Mouse (Mus musculus) MN1 (cell line): Measurements from ENCODE around the gene Dlk1.
"Not testable (repeated sequence)": the region's sequence is repeated elsewhere in the genome, so short reads cannot be mapped to it uniquely, and the experiment has no call there.

ENCODE experiments used
- DNase-seq: peaks from one replicate; pipeline ENCODE4 v3.0.0-alpha.2; 2016; ENCODE audit warnings: low spot score

Dlk1 gene

DNA sequence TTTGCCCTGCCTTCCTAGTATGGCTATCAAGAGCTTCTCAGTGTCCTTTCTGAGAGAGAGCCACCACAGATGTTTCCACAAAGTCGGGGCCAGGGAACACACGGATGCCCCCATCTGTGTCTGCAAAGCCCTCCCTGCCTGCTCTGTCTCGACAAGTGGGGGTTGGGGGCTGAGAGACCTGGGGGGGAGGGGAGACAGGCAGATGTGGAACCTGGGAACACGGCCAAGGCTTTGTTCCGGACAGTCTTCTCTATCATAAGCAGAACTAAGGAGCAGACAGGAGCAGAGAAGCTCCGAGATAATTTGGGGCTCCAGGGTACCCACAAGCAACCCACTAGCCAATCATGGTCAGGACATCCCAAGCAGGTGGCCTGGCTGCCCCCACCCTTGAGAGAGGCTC, 12.6 kb upstream of the Dlk1 start:
- no peak for DNase-seq

DNA sequence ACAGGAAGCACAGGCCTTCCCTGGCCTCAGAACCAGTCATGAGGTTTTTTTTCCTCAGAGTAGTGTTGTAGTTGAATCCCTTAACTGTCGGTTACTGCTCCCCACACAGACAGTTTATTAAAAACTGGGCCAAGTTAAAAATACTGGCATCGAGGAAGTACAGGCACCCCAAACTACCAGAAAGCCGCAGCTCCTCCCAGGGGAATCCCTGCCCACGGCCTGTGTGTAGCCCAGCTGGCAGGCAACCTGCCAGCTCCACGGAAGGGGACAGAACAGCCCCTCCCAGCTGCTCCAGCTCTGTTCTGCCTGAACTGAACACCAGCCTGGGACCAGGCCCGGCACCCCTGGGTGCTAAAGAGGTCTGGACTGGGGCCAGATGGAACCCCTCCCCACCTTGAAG, 11.3 kb upstream of the Dlk1 start:
- DNase-seq = peak; percentile 62

DNA sequence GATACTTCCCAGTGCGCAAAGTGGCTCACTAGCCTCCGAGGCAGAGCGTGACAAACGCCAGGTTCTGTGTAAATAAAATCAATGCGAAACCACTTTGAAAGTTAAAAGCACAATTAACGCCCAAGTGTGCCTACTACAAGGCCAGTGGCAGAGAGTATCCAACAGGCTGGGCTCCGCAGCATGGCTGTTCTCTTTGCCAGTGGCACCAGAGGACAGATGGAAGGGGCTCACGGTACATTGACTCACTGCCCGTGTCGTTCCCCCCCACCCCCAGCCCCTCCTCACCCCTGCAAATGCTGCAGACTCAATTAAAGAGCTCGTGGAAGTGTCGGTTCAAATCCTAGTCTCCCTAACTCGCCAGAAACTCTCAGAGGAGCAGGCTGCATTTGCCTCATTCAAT, 10.5 kb upstream of the Dlk1 start:
- no peak for DNase-seq

DNA sequence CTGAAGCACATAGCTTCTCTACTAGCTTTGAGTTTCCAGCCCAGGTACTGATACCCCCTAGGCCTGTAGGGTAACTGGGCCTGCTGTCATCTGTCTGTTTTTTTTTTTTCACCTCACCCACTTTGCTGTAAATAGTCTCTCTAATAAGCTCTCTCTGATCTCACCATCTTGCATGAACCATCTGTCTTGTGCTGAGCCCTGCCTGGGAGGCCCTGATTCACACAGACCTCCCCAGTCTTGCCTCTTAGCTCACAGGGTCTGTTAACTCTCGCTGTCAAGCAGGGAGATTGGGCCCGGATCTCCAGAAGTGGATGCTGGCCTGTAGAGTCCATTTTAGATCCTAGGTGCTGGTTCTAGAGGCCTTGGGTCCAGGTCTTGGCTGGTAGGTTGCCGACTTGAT, 9.3 kb upstream of the Dlk1 start:
- no peak for DNase-seq

DNA sequence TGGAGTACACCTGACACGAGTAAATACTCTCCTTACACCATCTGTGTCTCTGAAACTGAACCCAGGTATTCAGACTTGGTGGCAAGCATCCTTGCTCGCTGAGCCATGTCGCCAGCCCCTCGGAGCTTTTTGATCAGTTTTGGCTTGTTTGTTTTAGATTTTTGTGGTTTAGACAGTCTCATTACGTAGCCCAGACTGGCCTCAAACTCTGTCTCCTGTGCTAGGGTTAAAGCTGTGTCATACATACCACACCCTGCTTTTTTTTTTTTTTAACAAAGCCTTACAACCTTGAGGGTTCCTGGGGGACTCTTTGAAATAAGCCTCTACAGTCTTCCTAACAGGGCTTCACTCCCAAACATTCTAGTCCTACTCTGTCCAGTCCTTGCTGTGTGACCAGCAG, 7.6 kb upstream of the Dlk1 start:
- no peak for DNase-seq

DNA sequence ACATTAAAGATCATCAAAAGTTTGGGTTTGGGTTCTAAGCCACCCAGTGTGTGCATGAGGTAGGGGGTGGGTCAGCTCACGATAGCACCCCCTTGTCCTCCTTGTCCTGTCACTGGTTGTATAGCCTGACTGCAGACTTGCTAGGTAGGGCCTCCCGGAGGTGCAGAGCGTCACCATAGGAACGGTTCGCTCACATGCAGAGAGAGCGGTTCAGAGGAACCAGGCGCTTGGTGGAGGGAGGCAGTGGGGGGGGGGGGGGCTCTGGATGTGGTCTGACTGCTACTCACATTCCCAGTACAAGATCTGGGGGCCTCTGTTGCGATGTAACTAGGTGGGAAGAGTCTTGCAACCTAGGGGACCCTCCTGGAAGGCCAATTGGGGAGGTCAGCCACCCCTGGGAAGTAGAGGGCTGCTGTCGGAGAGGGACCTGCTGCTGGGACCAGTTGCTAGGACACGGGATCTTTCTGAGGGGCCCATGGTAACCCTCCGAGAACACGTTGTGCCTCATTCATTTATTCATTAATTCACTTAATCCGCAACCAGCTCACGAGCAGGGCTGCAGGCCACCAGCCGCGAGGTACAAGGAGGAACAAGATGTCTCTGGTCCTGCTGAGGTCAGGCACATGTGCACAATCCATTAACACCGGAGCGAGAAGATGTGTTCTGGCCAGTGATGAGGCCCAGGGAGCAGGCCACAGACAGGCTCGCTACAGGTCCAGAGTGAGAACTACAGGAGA, 7.0 kb upstream of the Dlk1 start:
- DNase-seq = no peak

DNA sequence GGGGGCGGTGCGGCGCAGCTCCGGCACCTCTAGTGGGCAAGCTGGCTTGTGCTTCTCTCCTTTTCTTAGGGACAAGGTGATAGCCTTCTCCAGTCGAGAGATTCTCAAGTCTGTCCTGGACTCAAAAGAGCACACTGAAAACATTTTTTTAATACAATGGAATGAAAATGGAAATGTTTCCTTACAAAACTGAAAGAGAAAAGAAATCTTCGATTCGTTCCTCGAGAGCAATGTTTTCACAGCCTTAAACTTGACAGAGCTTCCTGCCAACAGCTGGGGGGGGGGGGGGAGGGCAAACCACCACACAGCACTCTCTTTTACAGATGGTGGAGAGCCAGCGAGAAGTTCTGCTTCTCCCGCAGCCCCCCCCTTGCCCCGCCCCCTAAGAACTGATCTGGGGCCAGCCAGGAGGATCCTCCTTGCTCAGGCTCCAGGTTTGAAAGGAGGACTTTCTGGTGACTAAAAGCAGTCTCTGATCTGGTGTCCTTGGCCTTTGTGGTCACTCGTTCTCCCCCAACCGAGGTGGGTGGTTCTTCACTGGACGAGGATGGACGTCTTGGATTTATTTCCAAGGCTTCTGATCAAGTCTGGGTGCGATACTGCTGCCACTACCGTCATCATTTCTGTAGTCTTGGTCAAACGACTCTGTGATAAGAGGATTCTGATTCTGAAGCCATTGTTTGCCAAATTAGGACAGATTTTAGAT, 6.2 kb upstream of the Dlk1 start:
- no peak for DNase-seq

DNA sequence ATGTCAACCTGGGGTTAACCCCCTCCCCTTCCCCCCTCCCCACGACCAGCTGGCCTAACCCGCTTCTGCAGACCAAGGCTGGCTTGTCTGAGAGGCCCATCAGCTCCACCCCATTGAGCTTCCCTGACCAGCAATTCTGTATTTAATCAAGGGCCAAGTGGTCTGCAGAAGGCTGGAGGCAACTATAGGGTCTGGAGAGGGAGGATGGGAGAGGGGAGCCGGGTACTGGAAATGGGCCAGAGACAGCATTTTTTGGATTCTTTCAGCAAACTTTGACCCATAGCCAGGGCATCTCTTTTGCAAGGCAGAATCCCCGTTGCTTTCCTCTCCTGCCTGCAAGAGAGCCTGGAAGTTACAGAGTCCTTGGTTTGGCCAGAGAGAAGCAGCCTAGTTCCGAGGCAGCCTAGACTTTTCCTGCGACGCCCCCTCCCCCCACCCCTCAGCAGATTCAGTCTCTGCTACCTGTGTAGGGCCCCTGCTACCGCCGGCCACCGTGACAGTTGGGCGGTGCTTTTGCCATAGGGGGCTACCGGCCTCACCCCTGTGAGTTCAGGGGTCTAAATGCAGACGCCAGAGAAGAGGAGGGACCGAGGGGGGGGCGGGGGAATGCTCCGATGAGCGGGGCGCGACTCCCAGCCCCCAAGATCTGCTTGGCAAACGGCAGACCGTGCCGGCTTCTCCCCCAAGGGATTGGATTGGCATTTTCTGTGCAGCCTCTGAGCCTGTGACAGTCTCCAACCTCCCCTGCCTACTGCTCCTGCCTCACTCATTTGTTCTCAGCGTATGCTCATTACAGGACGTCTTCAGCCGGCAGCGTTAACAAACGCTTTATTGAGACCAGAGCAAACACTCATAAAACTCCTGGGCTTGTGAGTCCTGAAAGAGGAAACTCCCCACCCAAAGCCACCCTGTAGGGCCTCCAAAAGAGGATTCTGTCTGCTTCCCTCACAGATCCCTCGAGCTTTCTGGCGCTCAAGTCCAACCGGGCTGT, 2.9 kb upstream of the Dlk1 start:
- no peak for DNase-seq

DNA sequence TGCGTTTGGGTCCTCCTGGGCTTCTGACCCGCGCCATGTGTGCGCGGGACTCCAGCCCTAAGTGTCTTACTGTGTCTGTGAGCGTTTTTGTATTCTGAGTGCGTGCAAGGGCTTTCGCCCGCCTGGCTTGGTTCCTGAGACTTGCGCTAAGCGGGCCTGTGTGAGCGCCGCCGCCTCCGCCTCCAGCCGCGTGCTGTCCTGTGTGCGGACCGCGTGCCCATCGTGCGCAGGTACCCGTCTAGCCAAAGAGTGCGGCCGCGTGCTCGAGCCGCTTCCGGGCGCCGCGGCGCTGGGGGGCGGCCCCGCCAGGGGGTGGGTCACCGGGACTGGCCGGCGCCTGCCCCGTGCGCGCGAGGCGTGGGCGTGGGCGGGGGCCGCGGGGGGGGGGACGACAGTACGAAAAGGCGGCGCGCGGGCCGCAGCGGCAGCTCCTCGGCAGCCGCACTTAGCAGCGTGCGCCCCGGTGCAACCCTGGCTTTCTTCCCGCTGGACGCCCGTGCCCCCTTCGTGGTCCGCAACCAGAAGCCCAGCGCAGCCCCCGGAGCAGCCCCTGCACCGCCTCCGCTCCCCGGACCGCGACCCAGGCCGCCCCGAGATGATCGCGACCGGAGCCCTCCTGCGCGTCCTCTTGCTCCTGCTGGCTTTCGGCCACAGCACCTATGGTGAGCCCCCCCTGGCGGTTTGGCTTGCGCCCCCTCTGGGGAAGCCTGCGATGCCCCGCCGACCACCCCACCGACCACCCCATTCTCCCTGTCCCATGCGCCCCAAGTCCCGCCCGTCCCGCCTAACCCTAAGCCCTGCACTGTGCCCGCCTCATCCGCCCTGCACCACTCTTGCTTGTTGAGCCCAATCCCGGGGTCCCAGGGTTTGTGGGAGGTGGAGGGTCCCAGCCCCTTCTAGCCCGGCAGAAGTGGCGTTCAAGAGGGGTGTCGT, 708 bp downstream of the Dlk1 start:
- no peak for DNase-seq

DNA sequence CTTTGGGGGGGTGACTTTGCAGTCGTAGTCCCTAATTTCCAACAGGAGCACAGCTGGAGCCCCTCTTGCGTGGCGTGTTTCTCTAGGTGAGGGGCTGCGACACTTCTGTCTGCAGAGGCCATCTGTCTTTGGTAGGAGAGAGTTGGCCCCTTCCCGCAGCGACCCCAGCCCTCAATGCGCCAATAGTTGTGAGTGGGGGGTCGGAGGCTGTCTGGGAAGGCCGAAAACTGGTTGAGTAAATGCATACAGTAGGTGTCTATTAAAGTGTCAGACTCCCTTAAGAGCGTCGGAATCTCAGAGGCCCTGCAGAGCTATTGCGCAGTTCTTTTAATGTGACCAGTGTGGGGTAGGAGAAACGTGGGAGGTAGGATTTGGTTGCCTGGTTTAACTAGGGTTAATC, 1.5 kb downstream of the Dlk1 start:
- DNase-seq = no peak

DNA sequence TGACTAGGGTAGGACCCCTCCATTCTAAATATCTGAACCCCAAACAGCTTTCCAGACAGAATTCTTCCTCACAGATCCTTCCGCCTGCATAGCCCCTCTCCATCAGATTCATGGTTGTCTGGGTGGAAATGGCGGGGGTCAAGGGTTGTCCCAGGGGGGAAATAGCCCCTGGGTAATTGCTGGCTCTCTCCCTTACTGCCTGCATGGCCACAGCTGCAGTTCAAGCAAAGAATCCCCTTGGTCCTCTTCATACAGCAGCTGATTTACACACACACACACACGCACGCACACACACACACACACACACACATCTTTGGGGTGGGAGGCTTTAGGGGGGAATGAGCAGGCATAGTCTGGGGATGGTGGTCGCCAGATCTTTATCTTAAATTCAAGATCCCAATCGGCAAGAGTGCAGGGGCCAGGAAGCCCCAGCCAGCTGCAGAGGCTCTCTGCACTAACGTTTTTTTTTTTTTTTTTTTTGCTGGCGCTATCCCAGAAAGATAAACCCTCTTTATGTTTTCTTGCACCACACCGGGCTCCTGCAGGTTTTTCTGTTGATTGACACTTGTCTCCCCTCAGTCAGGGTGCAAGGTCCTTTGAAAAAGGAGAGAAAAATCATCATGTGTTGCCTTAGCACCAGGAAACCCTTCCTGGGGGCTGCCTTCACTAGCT, 4.0 kb downstream of the Dlk1 start:
- no peak for DNase-seq

DNA sequence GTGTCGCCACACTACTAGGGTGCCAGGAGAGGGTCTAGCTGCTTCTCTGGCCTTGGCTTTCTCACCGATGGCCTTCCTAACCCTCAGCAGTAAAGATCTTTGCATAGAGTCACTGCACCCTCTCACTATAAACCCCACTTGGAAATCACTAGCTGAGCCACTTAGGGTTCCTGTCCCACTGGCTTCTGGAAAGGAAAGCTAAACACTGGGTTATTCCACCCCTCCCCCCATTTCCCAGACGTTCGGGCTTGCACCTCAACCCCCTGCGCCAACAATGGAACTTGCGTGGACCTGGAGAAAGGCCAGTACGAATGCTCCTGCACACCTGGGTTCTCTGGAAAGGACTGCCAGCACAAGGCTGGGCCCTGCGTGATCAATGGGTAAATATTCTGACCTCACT, 5.2 kb downstream of the Dlk1 start:
- no peak for DNase-seq

DNA sequence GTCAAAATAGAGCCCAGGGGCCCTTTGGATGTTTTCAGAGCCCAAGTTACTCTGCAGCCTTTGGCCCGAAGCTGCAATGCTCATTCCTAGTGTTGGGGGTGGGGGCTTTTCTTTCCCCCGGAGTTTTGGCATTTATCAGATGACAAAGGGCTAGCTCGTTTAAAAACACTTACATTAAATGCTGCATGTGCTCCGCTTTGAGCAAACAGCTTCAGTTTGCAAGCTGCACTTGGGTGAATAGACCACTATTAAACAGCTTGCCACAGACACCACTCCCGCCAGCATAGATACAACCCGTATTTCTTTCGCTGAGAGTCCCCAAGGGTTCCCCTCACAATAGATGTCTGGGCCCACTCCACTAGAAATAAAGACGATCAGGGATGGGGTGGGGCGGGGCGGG, 6.3 kb downstream of the Dlk1 start:
- no peak for DNase-seq

DNA sequence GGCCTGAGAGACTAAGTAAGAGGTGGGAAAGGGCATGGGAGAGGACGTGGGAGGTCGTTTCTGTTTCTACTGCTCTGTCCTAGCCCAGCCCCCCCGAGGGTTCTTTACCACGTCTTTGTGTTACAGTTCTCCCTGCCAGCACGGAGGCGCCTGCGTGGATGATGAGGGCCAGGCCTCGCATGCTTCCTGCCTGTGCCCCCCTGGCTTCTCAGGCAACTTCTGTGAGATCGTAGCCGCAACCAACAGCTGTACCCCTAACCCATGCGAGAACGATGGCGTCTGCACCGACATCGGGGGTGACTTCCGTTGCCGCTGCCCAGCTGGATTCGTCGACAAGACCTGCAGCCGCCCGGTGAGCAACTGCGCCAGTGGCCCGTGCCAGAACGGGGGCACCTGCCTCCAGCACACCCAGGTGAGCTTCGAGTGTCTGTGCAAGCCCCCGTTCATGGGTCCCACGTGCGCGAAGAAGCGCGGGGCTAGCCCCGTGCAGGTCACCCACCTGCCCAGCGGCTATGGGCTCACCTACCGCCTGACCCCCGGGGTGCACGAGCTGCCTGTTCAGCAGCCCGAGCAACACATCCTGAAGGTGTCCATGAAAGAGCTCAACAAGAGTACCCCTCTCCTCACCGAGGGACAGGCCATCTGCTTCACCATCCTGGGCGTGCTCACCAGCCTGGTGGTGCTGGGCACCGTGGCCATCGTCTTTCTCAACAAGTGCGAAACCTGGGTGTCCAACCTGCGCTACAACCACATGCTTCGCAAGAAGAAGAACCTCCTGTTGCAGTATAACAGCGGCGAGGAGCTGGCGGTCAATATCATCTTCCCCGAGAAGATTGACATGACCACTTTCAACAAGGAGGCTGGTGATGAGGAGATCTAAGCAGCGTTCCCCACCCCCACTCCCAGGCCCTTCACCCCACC, 7.1 kb downstream of the Dlk1 start:
- no peak for DNase-seq

DNA sequence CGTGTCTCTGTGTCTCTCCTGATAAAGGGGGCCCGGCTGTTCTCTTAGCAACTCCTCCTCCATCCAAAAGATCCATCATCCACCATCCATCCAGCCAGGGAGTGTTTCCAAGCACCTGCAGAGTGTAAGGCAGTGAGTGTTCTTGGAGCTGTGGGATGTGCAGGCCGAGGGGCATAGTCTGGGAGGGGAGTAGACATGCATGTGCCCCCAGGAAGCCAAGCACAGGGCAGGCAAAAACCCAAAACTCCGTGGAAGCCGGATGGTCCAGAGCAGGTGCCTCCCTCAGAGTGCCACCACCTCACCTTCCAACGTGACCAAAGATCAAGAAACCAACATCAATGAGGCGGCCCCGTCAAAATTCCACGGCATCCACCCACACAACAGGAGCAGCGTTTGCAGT, 10.0 kb downstream of the Dlk1 start:
- DNase-seq = no peak

DNA sequence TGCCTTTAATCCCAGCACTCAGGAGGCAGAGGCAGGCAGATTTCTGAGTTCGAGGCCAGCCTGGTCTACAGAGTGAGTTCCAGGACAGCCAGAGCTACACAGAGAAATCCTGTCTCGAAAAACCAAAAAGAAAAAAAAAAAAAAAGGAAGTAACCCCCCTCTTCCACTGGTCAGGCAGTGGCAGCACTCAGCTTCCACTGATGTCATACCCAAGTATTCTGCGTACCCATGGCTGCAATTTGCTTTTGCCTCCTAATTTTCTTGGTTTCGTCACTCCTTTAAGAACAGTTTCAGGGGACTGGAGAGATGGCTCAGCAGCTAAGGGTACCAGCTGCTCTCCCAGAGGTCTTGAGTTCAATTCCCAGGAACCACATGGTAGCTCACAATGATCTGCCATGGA, 14.8 kb downstream of the Dlk1 start:
- DNase-seq = not testable (repeated sequence)

DNA sequence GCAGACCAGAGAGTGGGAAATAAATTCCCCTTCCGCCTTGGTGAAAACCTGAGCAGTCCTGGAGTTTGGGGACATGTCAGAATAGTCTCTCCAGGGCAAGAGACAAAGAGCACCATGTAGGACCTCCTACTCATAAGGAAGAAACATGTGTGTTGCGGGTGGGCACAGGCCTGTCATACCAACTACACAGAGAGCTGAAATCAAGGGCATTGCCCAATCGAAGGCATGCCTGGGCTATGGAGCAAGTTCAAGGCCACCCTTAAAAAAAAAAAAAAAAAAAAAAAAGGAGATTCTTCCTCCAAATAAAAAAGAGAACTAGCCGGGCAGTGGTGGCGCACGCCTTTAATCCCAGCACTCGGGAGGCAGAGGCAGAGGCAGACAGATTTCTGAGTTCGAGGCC, 17.2 kb downstream of the Dlk1 start:
- DNase-seq = no peak

DNA sequence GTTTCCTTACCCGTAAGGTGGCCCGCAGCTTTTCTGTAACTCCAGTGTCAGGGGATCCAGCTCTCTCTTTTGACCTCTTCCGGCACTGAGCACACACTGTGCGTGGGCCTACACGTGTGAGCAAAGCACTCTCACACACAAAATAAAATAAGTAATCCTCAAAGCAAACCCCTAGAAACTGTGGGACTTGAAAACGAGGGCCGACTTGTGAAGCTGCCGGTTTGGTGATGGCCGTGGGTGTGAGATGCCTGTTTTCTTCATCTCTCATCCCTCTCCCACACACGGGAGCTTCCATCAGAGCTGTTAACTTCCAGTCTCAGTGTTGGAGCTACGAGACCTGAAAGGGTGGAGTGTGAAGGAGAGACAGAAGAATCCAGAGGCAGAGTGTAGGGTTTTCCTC, 20.0 kb downstream of the Dlk1 start:
- DNase-seq = no peak

DNA sequence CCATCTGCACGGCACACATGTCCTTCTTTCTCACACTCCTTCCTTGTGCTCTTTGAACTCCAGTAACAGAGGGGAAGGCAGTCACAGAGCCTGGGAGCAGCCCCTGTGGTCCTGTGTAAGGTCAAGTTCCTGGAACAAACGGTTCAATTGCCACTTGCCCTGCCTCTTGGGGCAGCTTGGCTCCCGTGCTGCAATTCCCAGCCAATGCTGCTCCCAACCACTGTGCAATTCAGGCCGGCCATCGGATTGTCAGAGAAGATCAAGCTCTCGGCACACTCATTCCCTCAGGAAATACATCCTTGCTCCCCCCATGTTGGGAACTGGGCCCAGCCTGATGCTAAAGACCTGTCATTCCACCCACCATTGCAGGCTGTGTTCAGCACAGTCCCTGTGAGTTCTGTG, 21.0 kb downstream of the Dlk1 start:
- no peak for DNase-seq

DNA sequence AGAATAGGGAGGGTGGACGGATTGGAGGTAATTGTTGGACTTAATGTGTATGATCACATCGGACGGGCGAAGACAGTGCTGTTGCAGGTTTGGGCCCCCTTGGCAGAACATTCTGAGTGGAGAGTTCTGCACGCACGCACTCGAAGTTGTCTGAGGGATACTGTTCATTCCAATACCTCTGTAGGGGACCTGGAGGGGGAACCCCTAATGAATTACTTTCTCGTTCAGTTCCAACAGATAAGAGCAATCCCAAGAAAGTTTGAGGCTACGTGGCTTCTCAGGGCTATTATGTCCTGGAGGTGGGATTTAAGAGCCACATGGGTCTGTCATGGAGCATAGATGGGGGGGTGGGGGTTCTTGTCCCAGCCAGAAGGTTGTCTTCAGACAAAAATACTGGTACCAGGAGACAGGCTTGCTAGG, 21.6 kb downstream of the Dlk1 start:
- no peak for DNase-seq
